Mouse (Mus musculus): ENCODE results near the gene Dapk2.

GRCm38 (mm10) chr9:66174985-66175384, 17.0 kb downstream of the Dapk2 start:
- no peak for TF ChIP-seq POLR2A (IDR thresholded peaks at IDR 0.05; ENCODE audit: borderline replicate concordance, extremely low read depth, low read depth, low read length)
- TF ChIP-seq CTCF (IDR thresholded peaks at IDR 0.05; ENCODE audit: insufficient read depth, low read length) = no peak
